Mouse (Mus musculus) bone marrow macrophage, adult 2 months (primary cell): Measurements from ENCODE around the gene Zdhhc22.

Source experiments
- CTCF ChIP-seq: IDR thresholded peaks from 2 replicates; pipeline ENCODE4 v1.5.1; 2012; ENCODE audit warnings: low read depth, mild to moderate bottlenecking, low read length, moderate library complexity
- POLR2A ChIP-seq: IDR thresholded peaks from 2 replicates; pipeline ENCODE4 v1.6.1; 2012; ENCODE audit warnings: mild to moderate bottlenecking, low read depth, low read length, borderline replicate concordance

- TF ChIP-seq CTCF (no peak), POLR2A (no peak)
Observed at GRCm38 (mm10) chr12:86950961-86951360, 39.3 kb downstream of the Zdhhc22 start.
